Mouse (Mus musculus) urinary bladder, postnatal 25 days (tissue): ENCODE measurements around the gene 2410015M20Rik.
A peak's percentile ranks its signal among the peaks of the same experiment; 100 is the strongest.

Experiments used
- DNase-seq: peaks from one replicate; pipeline ENCODE4 v3.0.0; 2022; ENCODE audit warnings: low spot score

Gene 2410015M20Rik

DNA sequence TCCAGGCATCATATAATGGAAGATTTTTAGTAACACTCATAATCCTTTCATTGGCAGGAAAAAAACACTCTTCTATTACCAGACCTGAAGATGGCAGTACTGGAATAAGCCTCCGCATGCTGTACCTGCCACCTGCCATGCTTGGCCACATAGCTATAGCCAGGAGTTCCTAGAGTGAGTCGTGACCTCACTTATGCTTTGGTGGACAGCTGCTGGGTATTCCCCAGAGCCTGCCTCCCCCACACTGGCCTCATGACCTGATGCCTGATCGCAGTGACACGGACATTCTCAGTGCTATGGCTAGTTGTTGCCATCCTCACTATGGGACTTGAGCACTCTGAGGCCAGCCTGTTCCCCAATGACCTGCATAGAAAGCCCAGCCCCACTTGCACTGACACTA is 39.3 kb downstream of the 2410015M20Rik start:
- DNase-seq = no peak

DNA sequence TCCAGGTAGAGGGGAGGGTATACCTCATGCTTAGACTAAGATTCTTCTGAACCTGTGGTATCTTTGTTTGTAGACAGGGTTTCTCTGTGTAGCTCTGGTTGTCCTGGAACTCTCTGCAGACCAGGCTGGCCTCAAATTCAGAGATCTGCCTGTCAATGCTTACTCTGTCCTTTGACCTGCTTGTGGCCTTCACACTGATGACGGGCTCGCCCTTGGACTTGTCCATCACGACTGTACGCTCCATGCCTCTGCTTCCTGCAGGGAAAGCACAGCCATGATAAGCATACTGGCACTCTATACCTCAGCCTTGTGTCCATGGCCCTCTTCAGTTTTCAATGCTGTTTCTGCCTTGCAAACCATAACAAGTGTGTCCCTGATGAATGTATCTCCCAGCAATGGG is 42.2 kb downstream of the 2410015M20Rik start:
- no peak for DNase-seq

DNA sequence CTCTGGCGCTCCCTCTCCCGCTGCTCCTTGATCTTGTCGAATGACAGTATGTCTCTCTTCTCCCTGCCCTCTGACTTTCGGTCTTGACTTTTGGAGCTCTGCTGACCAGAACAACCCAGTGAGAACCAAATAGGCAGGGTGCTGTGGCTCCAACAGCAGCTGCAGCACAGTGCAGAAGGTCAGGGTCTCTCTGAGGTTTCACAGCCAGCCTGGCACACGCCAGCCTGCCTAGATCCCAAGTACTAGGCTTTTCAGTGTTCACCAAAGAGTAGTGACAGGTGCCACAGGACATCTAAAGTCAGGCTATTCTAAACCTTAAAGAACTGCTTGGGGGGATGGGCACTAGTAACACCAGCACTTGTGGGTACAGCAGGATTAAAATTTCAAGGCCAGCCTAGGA is 42.7 kb downstream of the 2410015M20Rik start:
- DNase-seq = no peak

DNA sequence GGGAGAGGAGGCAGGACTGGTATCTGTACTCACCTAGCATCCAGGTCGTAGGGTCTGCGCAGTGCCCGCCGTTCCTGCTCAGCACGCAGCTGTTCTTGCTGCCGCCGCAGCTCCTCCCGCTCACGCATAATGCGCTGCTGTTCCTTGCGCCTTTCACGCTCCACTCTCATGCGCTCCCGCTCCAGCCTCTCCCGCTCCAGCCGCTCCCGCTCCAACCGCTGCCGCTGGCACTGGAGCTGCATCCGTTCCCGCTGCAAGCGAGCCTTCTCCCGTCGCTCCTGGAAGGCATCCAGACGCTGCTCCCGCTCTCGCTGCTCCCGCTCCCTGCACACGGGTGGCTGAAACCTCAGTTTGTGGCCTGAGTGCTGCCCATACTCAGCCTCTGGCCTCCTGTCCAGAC is 43.3 kb downstream of the 2410015M20Rik start:
- DNase-seq = no peak

DNA sequence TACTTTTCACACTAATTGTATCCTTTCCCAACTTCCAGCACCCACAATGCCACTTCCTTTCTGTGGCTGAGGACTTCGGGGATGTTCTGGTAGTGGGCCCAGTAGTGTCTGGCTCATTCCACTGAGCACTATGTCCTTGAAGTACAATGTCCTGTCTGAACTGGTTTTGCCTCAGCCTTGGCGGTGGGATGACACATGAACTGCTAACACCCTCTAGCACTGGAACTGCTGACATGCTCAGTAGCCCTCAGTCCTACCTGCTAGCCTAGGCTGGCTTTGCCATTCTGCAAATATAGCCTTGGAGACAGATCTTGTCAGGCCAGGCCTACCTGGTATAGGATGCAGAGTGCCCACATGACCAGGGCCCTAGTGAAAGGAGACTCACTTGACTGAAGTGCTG is 47.7 kb downstream of the 2410015M20Rik start:
- no peak for DNase-seq

DNA sequence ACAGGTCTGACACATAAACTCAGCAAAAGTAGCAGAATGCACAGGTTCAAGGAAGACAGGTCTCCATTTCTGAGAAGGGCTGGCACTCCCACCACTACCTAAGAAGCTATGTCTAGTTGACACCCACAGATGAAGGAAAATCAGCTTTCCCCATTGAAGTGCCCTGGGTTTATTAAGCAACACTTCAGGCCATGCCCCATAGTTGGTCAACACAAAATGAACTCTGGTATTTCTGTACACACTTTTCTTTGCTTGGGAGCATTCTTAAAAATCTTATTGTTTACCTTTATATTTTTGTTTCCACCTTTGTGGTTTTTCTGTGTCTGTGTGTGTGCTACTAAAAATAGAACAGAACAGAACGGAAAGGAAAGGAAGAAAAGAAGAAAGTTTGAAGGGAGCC is 49.4 kb downstream of the 2410015M20Rik start:
- no peak for DNase-seq

DNA sequence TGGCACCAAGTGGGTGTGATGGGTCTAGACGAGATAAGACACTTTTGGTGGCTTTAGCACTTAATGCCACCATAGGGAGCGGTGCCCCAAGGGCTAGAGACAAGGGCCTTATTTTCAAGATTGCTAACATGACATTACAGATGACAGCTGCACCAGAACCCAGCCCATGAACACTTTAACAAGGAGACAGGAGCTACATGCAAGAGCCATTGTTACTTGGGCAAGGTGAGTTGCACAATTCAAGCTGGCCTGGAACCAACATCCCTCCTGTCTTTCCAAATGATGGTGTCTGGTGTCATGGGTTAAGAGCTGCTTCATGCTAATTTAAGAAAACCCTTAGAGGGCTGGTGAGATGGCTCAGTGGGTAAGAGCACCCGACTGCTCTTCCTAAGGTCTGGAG is 50.2 kb downstream of the 2410015M20Rik start:
- no peak for DNase-seq

DNA sequence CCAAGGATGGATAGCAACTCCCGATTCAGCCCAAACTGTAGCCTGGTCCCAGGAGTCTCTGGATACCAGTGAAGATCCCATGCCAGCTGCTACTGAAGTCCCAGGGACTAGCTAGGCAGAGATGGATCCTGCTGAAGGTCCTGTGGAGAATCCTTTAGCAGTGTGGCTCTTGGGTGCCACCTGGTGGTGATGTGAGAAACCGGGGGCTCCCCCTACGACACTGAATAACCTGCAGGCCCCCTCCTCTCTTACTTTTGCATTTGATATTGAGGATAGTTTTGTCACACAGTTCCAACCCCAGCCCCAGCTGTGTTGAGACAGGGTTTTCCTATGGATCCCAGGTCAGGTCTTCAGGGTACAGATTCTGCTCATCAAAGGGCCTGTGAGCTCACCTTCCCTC is 51.1 kb downstream of the 2410015M20Rik start:
- DNase-seq = peak; percentile 62
